Comparison of ENCODE assay signal across 1 mouse cellular context in genomic region chr6:121062891-121063408, GRCm38 (mm10).
TF ChIP-seq lines count a peak whose summit lies in the region.

No protein-coding gene starts in this region.

TF ChIP-seq in CH12.LX, 34 proteins besides CTCF, POLR2A, EP300 and RAD21 (continued from another document):
- TF ChIP-seq CHD1 (IDR thresholded peaks at IDR 0.05; ENCODE audit: low read depth, low read length), result no peak
- TF ChIP-seq ZMIZ1 (IDR thresholded peaks at IDR 0.05; ENCODE audit: low read depth, low read length), result no peak
- TF ChIP-seq MYC (IDR thresholded peaks at IDR 0.05; ENCODE audit: low read depth, low read length), result no peak
- no peak for TF ChIP-seq HCFC1 (IDR thresholded peaks at IDR 0.05; ENCODE audit: low read depth, low read length)
TF ChIP-seq in CH12.LX: peak in this region for 10.
